Mouse (Mus musculus) embryonic facial prominence, embryonic 14.5 days (tissue): Measurements from ENCODE around the gene Rgr. TPM values are rescaled to one million over a fixed set of nuclear protein-coding genes. Genes with fewer than 3 reads are reported as not detected.

Experiments used
- ATAC-seq: fragments of 200-750 bp; cut with Nextera tagmentation; 2 replicates; pipeline ENCODE4 v1.8.0; 2017; ENCODE audit warnings: low read depth, moderate number of reproducible peaks, moderate TSS enrichment
- DNase-seq: peaks from one replicate; pipeline ENCODE4 v3.0.0-alpha.2; 2015; ENCODE audit warnings: low spot score
- H3K27ac ChIP-seq: fragments of 300-500 bp; sonication (generic); replicated peaks from 2 replicates; pipeline ENCODE4 v1.5.1; 2014; ENCODE audit warnings: low read depth, mild to moderate bottlenecking, low read length, moderate library complexity
- H3K27me3 ChIP-seq: fragments of 300-500 bp; sonication (generic); replicated peaks from 2 replicates; pipeline ENCODE4 v1.6.1; 2014; ENCODE audit warnings: low read length; ENCODE audit not compliant: control insufficient read depth, insufficient read depth
- H3K36me3 ChIP-seq: fragments of 300-500 bp; sonication (generic); 2 replicates; pipeline ENCODE4 v1.6.1; 2014; ENCODE audit warnings: low read length, mixed read lengths; ENCODE audit not compliant: control insufficient read depth, insufficient read depth
- H3K4me1 ChIP-seq: fragments of 300-500 bp; sonication (generic); 2 replicates; pipeline ENCODE4 v1.6.1; 2014; ENCODE audit warnings: antibody characterized with exemption, low read length; ENCODE audit not compliant: control insufficient read depth, insufficient read depth
- H3K4me2 ChIP-seq: fragments of 300-500 bp; sonication (generic); 2 replicates; pipeline ENCODE4 v1.6.1; 2014; ENCODE audit warnings: low read depth, mild to moderate bottlenecking, low read length, moderate library complexity, mixed read lengths
- H3K4me3 ChIP-seq: fragments of 300-500 bp; sonication (generic); 2 replicates; pipeline ENCODE4 v1.5.1; 2014; ENCODE audit warnings: low read depth, mild to moderate bottlenecking, low read length
- H3K9ac ChIP-seq: fragments of 300-500 bp; sonication (generic); 2 replicates; pipeline ENCODE4 v1.6.1; 2014; ENCODE audit warnings: low read depth, mild to moderate bottlenecking, low read length, moderate library complexity, mixed read lengths
- H3K9me3 ChIP-seq: fragments of 300-500 bp; sonication (generic); 2 replicates; pipeline ENCODE4 v1.6.1; 2016; ENCODE audit warnings: low read length; ENCODE audit not compliant: control insufficient read depth
- WGBS: fragments of 180-500 bp; shearing (Covaris S2); extraction: QIAGEN DNeasy Blood & Tissue Kit; methylation state at CpG from one replicate; pipeline ENCODE4 v1.1.7; 2014; 5-methylcytosine and 5-hydroxymethylcytosine counted together
- polyA plus RNA-seq: library from polyadenylated mRNA; unstranded; fragments of >200 nt; fragmentation: Nextera tagmentation; extraction: Ambion mirVana; gene quantifications from 2 replicates; pipeline ENCODE4 v1.2.1, GENCODE M21; 2014

Rgr gene
- polyA plus RNA-seq: 0.39 and 1.4 TPM in 2 replicates

- H3K4me3 ChIP-seq: no peak within 1 kb of the TSS
- 68% methylated on average over 1 of the region's 1 CpGs for WGBS
- no peak within 1 kb of the TSS for H3K4me2 ChIP-seq
- no peak within 1 kb of the TSS for H3K27ac ChIP-seq
- ATAC-seq (peak; percentile 80), DNase-seq (peak; percentile 78)
- H3K27me3 ChIP-seq: no peaks in the 10 kb centered on the region
- H3K9me3 ChIP-seq: no peaks in the 10 kb centered on the region
- no peaks in the 10 kb centered on the region for H3K4me1 ChIP-seq
- no peak within 1 kb of the TSS for H3K9ac ChIP-seq
- H3K36me3 ChIP-seq: no peaks in the 10 kb centered on the region
These were observed at the start of gene Rgr for GRCm38 (mm10) chr14:37048914-37049410. Gene Rgr (minus strand): TSS chr14:37048964.

GRCm38 (mm10) chr14:37097956-37098530 lies 49.3 kb upstream of the Rgr start, which contains the start of gene Cdhr1:
Gene Cdhr1 (minus strand): TSS chr14:37098347.
- DNase-seq (peak; percentile 83), ATAC-seq (peak; percentile 93)
- Histone ChIP-seq H3K27ac (no peak within 1 kb of the TSS), H3K4me3 (peak within 1 kb of the TSS; percentile 29), H3K36me3 (no peaks in the 10 kb centered on the region), H3K27me3 (peaks cover 24% of the 10 kb centered on the region), H3K4me2 (peak within 1 kb of the TSS; percentile 58), H3K4me1 (0 out of 2 replicates have a peak, but pooled peaks cover 3% of the 10 kb centered on the region), H3K9ac (peak within 1 kb of the TSS; percentile 48; the same call in 1 of the 2 replicates), H3K9me3 (no peaks in the 10 kb centered on the region)
- under 1% methylated on average over 25 of the region's 30 CpGs for WGBS

GRCm38 (mm10) chr14:37095556-37095955 lies 46.8 kb upstream of the Rgr start:
- Histone ChIP-seq H3K4me3 (no peak overlapping the region), H3K27me3 (peaks cover 24% of the 10 kb centered on the region), H3K4me1 (0 out of 2 replicates have a peak, but pooled peaks cover 3% of the 10 kb centered on the region), H3K4me2 (no peak overlapping the region), H3K27ac (no peak overlapping the region), H3K9me3 (no peaks in the 10 kb centered on the region), H3K36me3 (no peaks in the 10 kb centered on the region), H3K9ac (no peak overlapping the region)
- ATAC-seq (no peak), DNase-seq (no peak)
- 79% methylated on average over 4 of the region's 4 CpGs for WGBS

- Histone ChIP-seq H3K27me3 (peaks cover 24% of the 10 kb centered on the region), H3K9me3 (no peaks in the 10 kb centered on the region), H3K4me2 (no peak overlapping the region), H3K9ac (no peak overlapping the region), H3K4me1 (0 out of 2 replicates have a peak, but pooled peaks cover 3% of the 10 kb centered on the region), H3K27ac (no peak overlapping the region), H3K4me3 (no peak overlapping the region), H3K36me3 (no peaks in the 10 kb centered on the region)
- DNase-seq: peak; percentile 29
- WGBS: 67% methylated on average over 6 of the region's 6 CpGs
- ATAC-seq: peak; percentile 18; the same call in 1 of the 2 replicates
These were observed 45.7 kb upstream of the Rgr start for GRCm38 (mm10) chr14:37094436-37094835.

- ATAC-seq (no peak), DNase-seq (no peak)
- no peaks in the 10 kb centered on the region for H3K36me3 ChIP-seq
- no peak overlapping the region for H3K9ac ChIP-seq
- H3K4me2 ChIP-seq: no peak overlapping the region
- H3K4me3 ChIP-seq: no peak overlapping the region
- H3K4me1 ChIP-seq: no peaks in the 10 kb centered on the region
- H3K27me3 ChIP-seq: no peaks in the 10 kb centered on the region
- 34% methylated on average over 4 of the region's 4 CpGs for WGBS
- H3K27ac ChIP-seq: no peak overlapping the region
- no peaks in the 10 kb centered on the region for H3K9me3 ChIP-seq
These were observed 35.0 kb upstream of the Rgr start for GRCm38 (mm10) chr14:37083755-37084154.

GRCm38 (mm10) chr14:37080724-37081123 lies 32.0 kb upstream of the Rgr start:
- Histone ChIP-seq H3K27ac (no peak overlapping the region), H3K4me2 (no peak overlapping the region), H3K27me3 (no peaks in the 10 kb centered on the region), H3K4me3 (no peak overlapping the region), H3K9ac (no peak overlapping the region), H3K36me3 (no peaks in the 10 kb centered on the region), H3K4me1 (no peaks in the 10 kb centered on the region), H3K9me3 (no peaks in the 10 kb centered on the region)
- 71% methylated on average over 1 of the region's 1 CpGs for WGBS
- ATAC-seq (no peak), DNase-seq (no peak)

GRCm38 (mm10) chr14:37068516-37068915 lies 19.8 kb upstream of the Rgr start:
- no peaks in the 10 kb centered on the region for H3K27me3 ChIP-seq
- no peak overlapping the region for H3K4me2 ChIP-seq
- H3K36me3 ChIP-seq: no peaks in the 10 kb centered on the region
- no peak overlapping the region for H3K27ac ChIP-seq
- WGBS: 14% methylated on average over 9 of the region's 9 CpGs
- no peak overlapping the region for H3K4me3 ChIP-seq
- DNase-seq: peak; percentile 77
- H3K4me1 ChIP-seq: no peaks in the 10 kb centered on the region
- H3K9ac ChIP-seq: no peak overlapping the region
- no peaks in the 10 kb centered on the region for H3K9me3 ChIP-seq
- ATAC-seq: peak; percentile 67; the same call in 1 of the 2 replicates

- no peaks in the 10 kb centered on the region for H3K27me3 ChIP-seq
- no peak within 1 kb of the TSS for H3K4me3 ChIP-seq
- H3K36me3 ChIP-seq: no peaks in the 10 kb centered on the region
- H3K9me3 ChIP-seq: no peaks in the 10 kb centered on the region
- ATAC-seq: no peak
- WGBS: 78% methylated on average over 5 of the region's 5 CpGs
- no peaks in the 10 kb centered on the region for H3K4me1 ChIP-seq
- no peak for DNase-seq
- no peak within 1 kb of the TSS for H3K9ac ChIP-seq
- no peak within 1 kb of the TSS for H3K27ac ChIP-seq
- H3K4me2 ChIP-seq: no peak within 1 kb of the TSS
These were observed 18.9 kb upstream of the Rgr start, which contains the start of gene Lrit2 for GRCm38 (mm10) chr14:37067629-37068028. Gene Lrit2 (plus strand): TSS chr14:37067929.

GRCm38 (mm10) chr14:37066636-37067035 lies 17.9 kb upstream of the Rgr start:
- H3K27me3 ChIP-seq: no peaks in the 10 kb centered on the region
- 54% methylated on average over 2 of the region's 2 CpGs for WGBS
- H3K4me3 ChIP-seq: no peak overlapping the region
- H3K4me1 ChIP-seq: no peaks in the 10 kb centered on the region
- no peak overlapping the region for H3K4me2 ChIP-seq
- no peak for ATAC-seq
- DNase-seq: no peak
- no peak overlapping the region for H3K27ac ChIP-seq
- no peaks in the 10 kb centered on the region for H3K36me3 ChIP-seq
- no peak overlapping the region for H3K9ac ChIP-seq
- no peaks in the 10 kb centered on the region for H3K9me3 ChIP-seq
